Mouse (Mus musculus): Measurements from ENCODE around the gene Rsl24d1.
"Not testable (repeated sequence)": the region's sequence is repeated elsewhere in the genome, so short reads cannot be mapped to it uniquely, and the experiment has no call there.

The Rsl24d1 gene

DNA sequence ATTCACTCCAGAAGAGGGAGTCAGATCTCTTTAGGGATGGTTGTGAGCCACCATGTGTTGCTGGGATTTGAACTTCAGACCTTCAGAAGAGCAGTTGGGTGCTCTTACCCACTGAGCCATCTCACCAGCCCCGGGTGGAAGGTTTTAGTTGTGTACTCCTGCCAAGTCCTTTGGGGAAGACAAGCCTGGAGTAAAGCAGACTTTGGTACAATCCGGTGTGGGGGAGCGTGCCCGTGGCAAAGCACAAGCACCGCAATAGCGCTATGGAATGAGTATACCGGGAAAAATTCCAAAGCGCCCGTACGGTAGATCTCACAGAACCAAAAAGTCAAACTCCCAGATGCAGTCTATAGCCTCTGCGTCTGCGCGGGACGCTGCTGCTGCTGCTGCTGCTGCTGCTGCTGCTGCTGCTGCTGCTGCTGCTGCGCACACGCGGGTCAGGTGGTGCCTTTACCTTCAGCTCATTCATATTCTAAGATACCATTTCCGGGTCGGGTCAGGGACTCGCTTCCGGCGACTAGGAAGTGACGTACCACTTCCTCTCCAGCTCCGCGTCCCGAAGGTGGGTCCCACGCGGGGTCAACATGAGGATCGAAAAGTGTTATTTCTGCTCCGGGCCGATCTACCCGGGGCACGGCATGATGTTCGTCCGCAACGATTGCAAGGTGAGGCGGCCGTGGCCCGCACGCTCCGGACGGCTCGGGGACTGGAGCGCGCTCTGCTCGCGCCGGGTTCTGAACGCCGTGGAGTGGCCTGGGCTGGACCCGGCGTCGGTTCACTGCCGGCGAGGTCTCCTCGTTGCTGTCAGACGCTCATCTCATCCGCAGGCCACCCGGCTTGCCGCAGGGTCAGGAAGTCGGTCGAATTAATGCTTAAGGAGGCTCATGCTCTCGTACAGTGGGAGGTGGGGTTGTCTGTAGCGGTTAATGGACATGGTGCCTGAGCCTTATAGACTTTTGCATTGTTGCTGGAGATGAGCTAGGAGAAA, at the start of gene Rsl24d1:
Rsl24d1 (plus strand) TSS at position 508 of the 988 bp plus-strand sequence.
- DNase-seq (ENCODE audit: low spot score in 2 of 2) = peak; percentile 72 to 80

DNA sequence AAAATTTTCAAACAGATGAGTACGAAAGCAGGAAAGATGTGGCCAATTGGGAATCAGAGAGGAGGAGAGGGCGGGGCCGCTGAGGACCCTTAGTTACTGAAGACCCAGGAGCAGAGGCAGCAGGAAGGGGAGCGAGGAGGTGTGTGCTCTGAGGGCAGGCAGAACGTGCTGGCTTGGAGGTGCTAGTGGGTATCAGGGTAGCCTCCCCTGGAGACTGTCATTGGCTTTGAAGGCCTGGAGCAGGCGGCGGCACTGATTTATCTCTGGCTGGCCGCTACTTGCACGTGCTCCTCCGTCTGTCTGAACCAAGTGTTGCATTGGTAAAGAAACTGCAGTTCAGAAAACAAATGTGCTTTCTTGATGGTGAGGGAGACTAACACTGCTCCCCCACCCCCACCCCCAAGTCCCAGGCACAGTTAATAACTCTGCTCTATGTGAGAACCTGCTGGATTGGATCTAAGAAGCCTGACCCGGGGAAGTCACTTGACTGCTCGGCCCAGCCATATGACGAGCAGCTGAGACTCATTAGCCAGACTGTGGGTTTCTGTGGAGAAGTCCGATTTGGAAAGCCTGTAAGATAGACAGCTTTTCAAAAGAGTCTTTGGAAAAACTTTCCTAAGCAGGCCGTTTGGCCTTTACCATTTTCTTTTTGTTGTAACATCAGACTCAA, 49.5 kb upstream of the Rsl24d1 start:
- DNase-seq (ENCODE audit: low spot score in 2 of 2) = no peak

DNA sequence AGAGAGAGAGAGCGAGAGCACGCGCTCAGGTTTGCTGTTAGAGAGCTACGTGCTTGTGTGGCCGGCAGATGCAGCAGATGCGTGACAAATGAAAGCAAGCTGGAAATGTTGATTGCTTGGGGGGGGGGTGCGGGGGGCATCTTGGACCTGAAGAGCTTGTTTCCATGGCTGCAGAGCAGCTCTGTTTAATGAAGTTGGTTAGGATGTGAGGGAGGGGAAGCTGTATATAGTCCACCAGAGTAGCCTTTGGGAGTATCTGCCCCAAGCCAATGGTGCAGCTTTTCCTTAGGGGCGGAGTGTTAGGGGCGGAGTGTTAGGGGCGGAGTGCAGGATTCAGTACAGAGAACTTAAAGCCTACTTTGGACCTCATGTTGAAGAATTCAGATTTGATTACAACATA, 46.1 kb upstream of the Rsl24d1 start:
- no peak for DNase-seq (ENCODE audit: low spot score in 2 of 2)

DNA sequence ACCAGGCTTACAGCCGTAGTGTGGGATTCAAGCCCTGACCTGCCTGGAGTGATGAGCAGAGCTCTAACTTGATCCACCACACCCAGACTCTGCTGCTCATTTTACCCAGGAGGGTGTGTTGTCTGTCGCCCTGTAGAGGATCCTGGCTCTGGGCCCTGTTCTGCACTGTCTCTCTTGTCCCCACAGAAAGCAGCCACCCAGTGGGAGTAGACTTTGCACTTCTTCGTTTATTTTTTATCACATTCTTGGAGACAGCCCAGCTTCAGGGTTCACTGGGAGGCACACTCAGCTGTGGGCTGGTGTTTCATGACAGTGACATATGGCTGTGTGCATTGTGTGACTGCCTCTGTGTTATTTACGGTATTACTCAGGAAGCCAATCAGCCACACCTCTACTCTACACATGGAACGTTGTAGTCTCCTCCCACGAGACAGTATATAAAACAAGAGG, 45.0 kb upstream of the Rsl24d1 start:
- DNase-seq (ENCODE audit: low spot score in 2 of 2) = peak; percentile 15 to 26

DNA sequence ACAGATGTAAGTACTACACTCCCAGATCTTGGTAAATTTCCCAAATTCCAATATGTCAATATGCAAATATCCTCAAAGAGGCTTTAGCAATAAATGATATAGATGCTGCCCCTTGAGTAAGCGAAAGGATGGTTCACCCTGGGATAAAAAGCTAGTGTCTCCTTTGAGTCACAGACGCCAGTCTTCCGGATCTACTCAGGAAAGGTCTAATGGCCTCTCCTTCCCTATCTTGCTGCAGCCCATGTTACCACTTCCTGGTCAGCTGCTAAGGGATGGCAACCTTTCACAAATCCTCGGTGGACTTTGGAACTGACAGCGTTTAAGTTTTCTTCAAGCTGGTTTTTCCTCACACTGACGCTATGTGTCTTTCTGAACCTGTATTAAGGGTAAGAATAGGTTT, 44.5 kb upstream of the Rsl24d1 start:
- DNase-seq (ENCODE audit: low spot score in 2 of 2) = no peak

DNA sequence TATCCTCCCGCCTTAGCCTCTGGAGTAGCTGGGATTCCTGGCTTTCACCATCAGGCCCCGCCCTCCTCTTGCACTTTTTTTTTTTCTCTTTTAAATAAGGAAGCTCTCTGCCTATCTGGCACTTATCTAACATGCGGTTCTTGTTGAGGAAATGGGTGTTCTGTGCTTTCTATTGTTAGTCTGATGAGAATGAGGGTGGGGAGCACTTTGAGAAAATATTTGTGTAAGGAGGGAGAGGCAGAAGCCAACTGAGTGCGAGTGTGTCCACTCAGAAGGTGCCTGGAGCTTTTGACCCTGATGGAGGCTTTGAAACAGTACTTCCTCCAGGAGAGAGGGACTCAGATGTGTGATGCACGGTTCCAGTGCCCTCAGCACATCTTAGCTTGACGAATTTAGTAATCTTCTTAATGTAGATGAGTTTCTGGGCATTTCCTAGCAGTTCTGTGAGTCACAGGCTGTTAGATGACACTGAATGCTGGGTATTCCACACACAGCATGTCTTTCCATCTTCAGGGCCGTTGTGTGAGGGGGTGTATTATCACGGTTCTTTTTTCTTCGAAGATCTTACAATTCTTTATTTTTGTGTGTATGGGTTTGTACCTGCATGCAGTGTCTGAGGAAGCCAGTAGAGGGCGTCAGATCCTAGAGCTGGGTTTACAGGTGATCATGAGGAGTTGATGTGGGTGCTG, 42.1 kb upstream of the Rsl24d1 start:
- DNase-seq (ENCODE audit: low spot score in 2 of 2) = no peak

DNA sequence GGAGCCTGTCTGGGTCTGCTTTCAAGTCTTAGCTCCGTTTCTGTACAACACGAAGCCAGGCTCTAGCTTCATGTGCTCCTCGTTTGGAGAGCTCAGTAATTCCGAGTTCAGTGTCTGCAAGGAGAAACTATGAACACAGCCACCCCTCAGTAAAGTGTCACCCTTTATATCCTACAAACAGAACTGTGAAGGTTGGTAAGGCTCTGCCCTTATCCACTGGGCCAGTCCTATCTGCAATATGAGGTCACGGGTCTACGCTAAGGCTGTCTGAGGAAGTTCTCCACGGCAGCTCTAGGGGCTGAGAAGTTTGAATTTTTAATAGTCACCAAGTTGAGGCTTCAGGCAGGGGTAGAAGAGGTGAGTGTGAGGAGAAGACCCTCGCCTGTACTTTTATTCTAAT, 40.8 kb upstream of the Rsl24d1 start:
- no peak for DNase-seq (ENCODE audit: low spot score in 2 of 2)

DNA sequence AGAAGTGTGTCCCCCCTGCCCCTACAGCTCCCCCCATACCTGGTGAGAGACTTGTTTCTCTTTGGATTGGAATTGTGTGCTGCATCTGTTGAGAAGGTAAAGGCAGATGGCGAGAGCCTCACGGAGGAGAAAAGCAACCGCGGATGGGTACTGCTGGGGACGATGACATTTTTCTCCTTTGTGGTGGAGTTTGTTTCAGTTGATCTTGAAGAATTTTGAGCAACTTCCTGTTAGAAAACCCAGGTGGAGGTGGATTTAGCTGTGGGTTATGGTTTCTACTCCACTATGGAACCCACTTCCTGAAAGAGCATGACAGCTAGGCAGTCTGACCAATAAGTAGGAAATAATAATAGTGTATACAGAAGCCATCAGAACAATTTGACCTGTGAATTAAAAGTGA, 40.1 kb upstream of the Rsl24d1 start:
- no peak for DNase-seq (ENCODE audit: low spot score in 2 of 2)

DNA sequence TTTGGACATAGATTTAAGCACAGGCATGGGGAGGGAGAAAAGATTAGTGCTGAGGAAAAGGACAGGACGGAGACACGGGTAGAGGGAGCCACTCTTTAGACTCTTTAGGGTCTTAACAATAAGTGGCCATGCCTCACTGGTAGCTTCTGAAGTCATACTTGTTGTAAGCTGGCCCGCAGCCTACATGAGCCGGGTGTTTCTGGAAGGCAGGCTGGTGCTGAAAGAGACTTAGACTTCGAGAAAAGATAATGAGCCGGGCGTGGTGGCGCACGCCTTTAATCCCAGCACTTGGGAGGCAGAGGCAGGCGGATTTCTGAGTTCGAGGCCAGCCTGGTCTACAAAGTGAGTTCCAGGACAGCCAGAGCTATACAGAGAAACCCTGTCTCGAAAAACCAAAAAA, 33.9 kb upstream of the Rsl24d1 start:
- DNase-seq (ENCODE audit: low spot score in 2 of 2) = not testable (repeated sequence)

DNA sequence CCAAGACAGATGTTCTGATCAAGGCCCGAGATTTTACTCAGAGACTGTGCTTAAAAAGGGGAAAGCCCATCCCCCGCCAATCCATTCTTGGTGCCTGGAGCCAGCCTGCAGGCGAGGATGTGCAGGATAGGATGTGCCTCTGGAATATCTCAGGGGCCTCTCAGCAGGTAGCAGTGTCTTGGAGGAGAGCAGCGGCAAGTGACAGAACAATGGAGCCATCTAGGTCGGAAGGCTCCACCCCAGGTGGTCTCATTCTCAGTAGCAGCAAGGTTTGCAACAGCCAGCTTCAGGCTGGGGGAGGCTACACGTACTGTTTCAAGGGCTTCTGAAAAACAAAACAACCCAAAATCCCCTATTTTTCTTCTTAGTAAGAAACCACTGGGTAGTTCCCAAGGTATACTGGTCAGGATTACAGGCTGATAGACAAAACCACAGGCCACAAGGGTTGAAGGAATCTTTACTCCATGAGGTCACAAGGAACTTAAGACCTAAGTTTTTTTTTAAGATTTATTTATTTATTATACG, 33.4 kb upstream of the Rsl24d1 start:
- DNase-seq (ENCODE audit: low spot score in 2 of 2) = no peak

DNA sequence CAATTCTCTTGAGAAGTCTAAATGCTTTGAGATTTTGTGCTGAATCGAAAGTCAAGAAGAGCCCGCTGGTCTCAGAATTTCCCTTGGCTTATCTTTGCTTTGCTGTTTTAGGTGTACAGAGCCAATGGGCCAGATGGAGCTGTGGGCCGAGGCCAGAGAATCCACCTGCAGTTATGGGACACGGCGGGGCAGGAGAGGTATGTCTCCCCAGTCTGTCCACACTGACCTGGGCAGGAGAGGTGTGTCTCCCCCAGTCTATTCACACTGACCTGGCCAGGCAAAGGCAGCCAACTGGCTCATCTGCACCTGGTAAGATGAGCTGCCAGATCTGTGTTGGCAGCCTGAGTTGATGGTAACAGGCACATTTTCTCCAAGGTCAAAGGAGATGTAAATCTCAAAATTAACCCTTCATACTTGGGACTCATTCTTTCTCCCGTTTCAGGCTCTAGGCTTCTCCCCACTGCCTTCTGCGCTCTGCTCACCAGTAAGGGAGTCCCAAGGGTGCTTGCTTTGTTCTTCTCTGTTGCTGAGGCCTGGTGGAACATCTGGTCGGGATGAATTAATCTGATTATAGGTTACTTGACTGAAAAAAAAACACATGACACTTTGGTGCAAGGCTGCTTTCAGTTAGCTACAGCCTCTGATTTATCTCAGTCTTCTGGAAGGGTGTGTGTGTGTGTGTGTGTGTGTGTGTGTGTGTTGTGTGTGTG, 30.8 kb upstream of the Rsl24d1 start:
- no peak for DNase-seq (ENCODE audit: low spot score in 2 of 2)

DNA sequence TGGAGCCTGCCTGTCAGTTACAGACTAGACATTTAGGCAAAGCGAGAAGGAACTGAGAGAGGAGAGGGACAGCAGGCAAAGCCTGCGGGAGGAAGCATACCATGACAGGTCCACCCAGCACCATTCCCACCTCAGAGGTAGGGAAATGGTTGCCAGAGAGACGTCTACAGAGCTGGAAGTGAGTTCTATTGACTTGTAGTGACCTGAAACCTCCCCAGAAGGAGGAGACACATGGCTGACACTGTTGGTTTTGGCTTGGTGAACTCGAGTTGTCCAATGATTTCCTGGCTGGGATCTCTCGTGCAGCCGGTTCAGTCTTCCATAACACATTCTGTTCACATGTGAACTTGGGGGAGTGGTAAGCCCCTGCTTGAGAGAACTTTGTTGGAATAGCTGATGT, 29.3 kb upstream of the Rsl24d1 start:
- no peak for DNase-seq (ENCODE audit: low spot score in 2 of 2)

DNA sequence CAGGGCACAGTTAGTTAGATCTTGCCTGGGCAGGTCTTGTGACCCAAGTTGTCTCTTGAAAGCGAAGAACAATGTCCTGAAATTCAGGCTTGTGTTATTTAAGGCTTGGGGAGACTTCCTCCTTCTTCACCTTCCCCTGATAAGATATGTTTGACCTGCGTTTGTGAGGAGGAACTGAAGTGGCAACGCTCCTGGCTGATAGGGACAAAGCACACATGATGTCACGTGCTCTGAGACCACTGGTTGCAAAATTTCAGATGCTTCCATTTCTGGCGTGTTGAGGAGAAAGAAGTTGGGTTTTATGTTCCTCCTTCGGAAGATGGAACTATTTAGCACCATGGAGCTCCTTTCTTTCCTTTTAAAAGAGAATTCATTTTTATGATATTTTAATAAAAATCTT, 27.4 kb upstream of the Rsl24d1 start:
- DNase-seq (ENCODE audit: low spot score in 2 of 2) = no peak

DNA sequence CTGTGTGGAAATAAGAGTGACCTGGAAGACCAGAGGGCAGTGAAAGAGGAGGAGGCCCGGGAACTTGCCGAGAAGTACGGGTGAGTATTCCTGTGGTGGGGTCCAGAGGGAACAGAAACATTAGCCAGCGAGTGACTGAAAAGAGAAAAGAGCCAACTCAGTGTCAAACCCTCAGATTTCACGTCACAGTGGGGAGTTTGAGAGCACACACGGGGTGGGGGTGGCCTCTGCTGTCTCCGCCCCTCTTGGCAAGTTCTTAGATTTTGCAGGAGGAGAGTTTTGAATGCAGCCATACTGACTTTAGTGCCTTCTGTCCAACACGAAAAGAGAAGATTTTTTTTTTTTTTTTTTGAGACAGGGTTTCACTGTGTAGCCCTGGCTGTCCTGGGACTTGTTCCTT, 26.1 kb upstream of the Rsl24d1 start:
- no peak for DNase-seq (ENCODE audit: low spot score in 2 of 2)

DNA sequence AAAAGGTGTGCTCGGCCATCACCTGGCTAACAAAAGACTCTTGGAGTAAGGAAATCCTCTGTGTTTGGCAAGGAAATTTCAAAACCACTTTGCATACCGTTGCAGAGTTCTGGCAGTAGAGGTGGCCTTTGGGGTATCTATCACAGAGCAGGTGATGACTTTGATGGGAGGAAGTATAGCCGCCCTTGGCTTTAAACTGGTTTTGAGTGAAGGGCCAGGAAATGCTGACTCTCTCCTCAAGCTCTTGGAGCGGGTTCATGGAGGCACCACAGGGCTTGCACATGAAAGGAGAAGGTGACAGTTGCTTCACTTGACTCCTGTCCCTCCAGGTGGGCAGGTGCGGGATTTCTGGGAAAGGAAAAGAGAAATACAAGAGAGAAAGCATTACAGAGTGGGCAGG, 25.6 kb upstream of the Rsl24d1 start:
- DNase-seq (ENCODE audit: low spot score in 2 of 2) = no peak

DNA sequence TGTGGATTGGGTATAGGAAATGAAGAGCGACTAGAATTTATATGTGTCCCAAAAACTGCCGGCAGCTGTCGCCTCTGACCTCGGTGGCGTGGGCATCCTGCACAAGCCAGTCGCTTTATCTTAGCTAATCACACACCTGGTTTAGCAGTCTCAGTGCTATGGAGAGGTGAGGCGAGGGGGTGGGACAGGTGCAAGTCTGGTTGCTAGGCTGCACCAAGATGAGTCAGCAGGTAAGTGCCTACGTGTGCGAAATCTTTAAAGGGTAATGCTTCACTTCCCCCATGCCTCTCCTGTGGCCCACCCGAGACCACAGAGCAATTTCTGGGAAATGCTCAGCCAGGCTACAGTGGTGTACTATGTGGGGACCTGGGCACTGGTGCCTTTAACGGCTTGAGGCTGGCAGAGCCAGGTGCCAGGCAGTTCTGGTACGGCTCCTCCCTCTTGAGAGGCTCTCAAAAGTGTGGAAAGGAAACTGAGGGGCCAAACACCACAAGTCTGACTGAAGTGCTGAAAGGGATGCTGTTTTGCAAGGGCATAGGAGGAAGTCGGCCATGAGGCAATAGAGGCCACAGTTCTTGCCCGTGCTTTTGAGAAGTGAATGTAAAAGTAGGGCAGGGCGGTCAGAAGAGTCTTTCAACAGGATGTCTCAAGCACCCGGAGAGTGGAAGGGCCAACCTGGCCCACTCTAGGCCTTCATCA, 23.9 kb upstream of the Rsl24d1 start:
- no peak for DNase-seq (ENCODE audit: low spot score in 2 of 2)

DNA sequence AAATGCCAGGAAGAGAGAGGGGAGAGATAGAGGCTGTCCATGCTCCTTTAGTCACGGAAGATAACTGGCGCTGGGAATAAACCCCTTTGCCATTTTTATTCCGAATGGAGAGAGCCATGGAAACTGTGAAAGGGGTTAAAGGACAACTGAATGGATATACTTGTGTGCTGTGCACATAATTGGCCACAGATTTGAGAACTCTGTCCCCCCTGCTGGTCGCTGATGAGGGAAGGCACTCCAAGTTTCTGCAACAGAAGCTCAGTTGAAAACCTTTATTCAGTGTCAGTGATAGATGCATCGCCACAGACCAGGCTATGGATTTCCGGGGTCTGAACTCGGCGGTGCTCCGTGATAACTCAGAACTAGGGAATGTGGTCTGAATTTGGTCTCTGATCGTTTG, 23.1 kb upstream of the Rsl24d1 start:
- no peak for DNase-seq (ENCODE audit: low spot score in 2 of 2)

DNA sequence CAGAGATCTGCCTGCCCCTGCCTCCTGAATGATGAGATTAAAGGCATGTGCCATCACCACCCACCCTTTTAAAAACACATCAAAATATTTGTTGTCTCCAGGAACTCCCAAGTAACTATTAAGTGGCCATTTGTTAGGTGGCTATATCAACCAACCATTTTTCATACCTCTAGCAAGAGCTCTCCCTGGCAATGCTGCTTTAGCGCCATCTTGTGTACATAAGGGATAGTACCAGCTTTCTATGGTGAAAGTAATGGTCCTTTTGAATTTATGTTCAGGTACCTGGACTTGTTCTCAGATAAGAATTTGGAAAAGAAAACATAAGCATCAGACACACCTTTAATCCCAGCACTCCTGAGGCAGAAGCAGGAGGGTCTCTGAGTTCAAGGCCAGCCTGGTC, 21.5 kb upstream of the Rsl24d1 start:
- DNase-seq (ENCODE audit: low spot score in 2 of 2) = no peak

DNA sequence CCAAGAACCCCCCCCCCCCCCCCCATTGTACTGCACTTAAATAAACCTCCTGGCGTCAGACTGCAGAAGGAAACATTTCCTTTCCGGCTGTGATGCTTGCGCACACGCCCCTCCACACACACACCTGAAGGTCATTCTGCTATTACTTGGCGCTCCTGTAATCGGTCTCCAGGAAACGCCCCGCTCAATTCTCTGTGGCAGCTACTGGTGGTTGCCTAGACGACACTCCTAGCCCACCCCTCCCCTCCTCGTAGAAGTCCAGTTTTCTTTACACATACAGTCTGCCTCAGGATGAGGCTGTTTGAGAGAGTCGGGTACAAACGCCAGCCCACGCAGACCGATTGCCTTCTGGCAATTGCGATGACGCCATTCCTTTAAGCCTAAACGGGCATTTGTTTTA, 18.6 kb upstream of the Rsl24d1 start:
- no peak for DNase-seq (ENCODE audit: low spot score in 2 of 2)

DNA sequence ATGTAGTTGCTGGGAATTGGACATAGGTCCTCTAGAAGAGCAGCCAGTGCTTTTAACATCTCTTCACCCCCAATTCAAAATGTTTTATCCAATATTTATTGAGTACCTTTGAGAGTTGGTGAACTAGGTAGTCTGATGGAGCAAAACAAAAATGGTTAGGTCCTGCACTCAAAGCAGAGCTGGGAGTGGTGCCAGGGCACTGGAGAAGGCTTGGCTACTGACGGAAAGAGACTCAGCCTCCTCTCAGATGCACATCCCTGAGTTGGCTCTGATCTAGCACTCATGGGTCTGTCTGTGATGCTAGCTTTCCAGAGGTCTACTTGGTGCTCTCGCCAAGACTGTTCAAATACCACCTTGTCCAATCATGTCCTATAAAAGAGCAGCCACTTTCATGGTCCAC, 15.3 kb upstream of the Rsl24d1 start:
- no peak for DNase-seq (ENCODE audit: low spot score in 2 of 2)

DNA sequence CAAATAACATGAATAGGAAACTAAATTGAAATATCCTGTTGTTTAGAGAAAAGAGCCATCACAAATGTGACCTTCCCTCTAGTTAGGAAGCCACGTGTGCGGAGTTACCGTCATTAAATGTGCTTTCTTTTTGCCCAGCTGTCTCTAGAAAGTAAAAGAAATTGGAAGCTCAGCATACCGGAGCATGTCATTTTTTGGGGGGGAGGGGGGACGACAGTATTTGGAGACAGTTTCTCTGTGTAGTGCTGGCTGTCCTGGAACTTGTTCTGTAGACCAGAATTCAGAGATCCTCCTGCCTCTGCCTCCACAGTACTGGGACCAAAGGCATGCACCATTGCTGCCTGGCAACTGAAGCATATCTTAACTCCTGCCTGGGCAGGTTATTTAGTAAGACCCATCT, 11.7 kb upstream of the Rsl24d1 start, which contains the start of gene Khdc3:
Khdc3 (plus strand) TSS at position 301 of the 400 bp plus-strand sequence.
- no peak for DNase-seq (ENCODE audit: low spot score in 2 of 2)

Measured in frontal cortex, postnatal 25 days (tissue).